Mouse (Mus musculus): ENCODE measurements around the gene Samd4.
"Not testable (repeated sequence)": the region's sequence is repeated elsewhere in the genome, so short reads cannot be mapped to it uniquely, and the experiment has no call there.

The Samd4 gene

GRCm38 (mm10) chr14:47107461-47107860 lies 224.8 kb downstream of the Samd4 start:
- DNase-seq (ENCODE audit: low spot score), result no peak

- not testable (repeated sequence) for DNase-seq (ENCODE audit: low spot score)
Observed at GRCm38 (mm10) chr14:47110391-47110790, 227.7 kb downstream of the Samd4 start.

GRCm38 (mm10) chr14:47111341-47111740 lies 228.7 kb downstream of the Samd4 start:
- no peak for DNase-seq (ENCODE audit: low spot score)

DNA sequence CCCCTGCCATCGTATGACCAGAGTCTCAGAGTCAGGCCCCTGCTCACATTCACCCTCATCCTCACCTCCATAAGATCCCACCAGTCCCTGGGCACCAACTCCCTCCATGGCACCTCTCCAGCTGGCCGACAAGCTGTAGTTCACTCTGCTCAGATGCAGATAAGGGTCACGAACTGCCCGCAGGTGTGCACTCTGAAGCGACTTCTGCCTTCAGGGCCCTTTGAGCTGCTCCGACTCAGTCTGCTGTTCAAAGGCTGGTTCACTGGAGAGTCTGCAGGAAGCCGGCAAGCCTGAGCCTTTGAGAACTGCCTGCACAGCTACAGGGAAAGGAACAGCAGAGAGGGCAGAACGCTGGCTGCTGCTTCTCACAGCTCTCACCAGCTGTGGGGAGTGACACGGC lies 232.5 kb downstream of the Samd4 start:
- no peak for DNase-seq (ENCODE audit: low spot score)

- no peak for DNase-seq (ENCODE audit: low spot score)
Observed at GRCm38 (mm10) chr14:47116062-47116762, 233.6 kb downstream of the Samd4 start.

- DNase-seq (ENCODE audit: low spot score), result no peak
Observed at GRCm38 (mm10) chr14:47117522-47117921, 234.9 kb downstream of the Samd4 start.

DNA sequence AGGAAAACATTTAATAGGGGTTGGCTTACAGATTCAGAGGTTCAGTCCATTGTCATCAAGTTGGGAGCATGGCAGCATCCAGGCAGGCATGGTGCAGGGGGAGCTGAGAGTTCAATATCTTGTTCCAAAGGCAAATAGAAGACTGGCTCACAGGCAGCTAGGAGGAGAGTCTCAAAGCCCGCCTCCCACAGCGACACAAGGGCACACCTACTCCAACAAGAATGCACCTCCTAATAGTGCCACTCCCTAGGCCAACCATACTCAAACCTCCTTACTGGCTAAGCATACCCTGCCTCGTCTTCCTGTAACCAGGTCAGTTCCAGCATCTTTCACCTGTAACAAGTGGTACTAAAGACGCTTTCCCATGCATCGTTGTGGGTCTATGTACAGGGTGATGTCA lies 245.3 kb downstream of the Samd4 start:
- no peak for DNase-seq (ENCODE audit: low spot score)

- DNase-seq (ENCODE audit: low spot score), result no peak
Observed at GRCm38 (mm10) chr14:47133948-47134347, 251.3 kb downstream of the Samd4 start.

DNA sequence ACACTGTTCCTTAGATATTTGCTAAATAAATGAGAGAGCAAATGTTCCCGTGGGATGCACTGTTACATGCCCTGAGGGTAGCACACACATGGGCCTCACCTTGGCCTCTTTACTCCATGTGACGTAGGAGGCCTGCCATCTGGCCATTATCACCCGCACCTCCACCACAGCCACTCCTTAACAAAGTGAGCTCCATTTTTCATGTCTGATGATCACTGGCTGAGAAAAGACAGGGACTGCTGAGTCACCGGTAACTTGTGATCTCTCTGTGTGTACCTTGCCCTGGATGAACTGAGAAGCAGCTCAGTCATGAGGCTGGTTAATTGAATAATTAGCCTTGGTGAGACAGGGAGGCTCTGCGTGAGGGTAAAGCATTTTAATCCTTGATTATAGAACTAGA lies 254.0 kb downstream of the Samd4 start:
- DNase-seq (ENCODE audit: low spot score), result no peak

DNA sequence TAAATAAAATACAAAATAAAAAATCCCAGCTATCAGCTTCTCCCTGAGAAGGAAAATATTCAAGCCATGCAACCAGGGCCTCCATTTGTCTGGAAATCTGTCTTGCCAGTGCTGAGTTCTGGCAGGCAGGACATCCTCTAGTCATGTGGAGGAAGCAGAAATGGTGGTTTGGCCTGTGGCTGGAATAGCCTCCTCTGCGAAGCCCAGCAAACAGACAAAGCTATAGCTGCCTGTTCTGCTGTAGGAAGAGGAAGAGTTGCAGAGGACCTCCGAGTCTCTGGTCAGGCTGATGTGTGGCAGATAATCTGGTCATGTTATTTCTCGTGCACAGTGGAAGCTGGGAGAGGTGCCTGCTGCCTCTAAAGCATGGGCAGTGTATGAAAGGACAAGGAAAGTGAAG lies 256.2 kb downstream of the Samd4 start:
- DNase-seq (ENCODE audit: low spot score), result no peak

DNA sequence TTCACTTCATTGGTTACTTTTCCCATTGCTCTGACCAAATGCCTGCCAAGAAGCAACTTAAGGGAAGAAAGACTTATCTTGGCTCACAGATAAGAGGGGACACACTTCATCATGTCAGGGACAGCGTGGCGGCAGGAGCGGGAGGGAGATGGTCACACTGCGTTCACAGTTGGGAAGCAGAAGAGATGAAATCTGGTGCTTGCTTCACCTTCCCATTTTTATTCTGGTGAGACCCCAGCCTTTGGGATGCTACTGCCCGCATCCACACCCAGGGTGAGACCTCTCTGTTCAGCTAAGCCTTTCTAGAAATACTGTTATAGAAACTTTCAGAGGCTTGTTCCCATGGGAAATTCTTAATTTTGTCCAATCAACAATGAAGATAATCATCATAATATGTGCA lies 261.7 kb downstream of the Samd4 start:
- no peak for DNase-seq (ENCODE audit: low spot score)

GRCm38 (mm10) chr14:47151306-47151705 lies 268.7 kb downstream of the Samd4 start:
- DNase-seq (ENCODE audit: low spot score), result no peak

- DNase-seq (ENCODE audit: low spot score), result no peak
Observed at GRCm38 (mm10) chr14:47154303-47154702, 271.6 kb downstream of the Samd4 start.

Data from urinary bladder, postnatal 10 days (tissue).